Mouse (Mus musculus): ENCODE results near the gene Fam57b. TPM values are rescaled to one million over a fixed set of nuclear protein-coding genes. Genes with fewer than 3 reads are reported as not detected.

Fam57b gene
- polyA plus RNA-seq, 1 experiment, result 0.94 TPM

DNA sequence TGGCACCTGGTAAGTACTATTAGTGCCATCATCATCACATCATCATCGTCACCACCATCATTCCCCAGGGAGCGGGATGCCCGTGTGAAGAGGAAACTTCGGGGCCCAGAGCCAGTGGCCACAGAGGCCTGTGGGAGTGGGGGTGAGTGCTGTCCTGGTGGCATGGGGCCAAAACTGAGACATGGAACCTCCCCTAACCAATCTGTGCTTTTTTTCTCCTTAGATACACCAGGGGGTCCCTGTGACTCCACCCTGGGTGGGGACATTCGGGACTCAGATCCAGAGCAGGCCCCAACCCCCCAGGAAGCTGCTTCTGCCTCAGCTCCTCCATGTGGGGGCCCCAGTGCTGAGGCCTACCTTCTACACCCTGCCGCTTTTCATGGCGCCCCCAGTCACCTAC, 13.0 kb upstream of the Fam57b start:
- Histone ChIP-seq H3K36me3 (ENCODE audit: control insufficient read depth, insufficient read depth) (peaks cover 12% of the 10 kb centered on the region), H3ac (ENCODE audit: control insufficient read depth, insufficient read length) (no peak overlapping the region), H3K27me3 (ENCODE audit: control insufficient read depth, insufficient read depth, insufficient read length) (no peaks in the 10 kb centered on the region), H3K4me3 (no peak overlapping the region), H3K4me2 (ENCODE audit: low read depth) (no peak overlapping the region), H3K79me2 (ENCODE audit: control insufficient read depth, insufficient read depth) (peaks cover 5% of the 10 kb centered on the region)
- TF ChIP-seq POLR2AphosphoS2 (IDR thresholded peaks at IDR 0.05; ENCODE audit: insufficient read length, low read depth) (peak; percentile 31), TCF3 (IDR thresholded peaks at IDR 0.05; ENCODE audit: insufficient read length, low read depth) (no peak), SRF (IDR thresholded peaks at IDR 0.05; ENCODE audit: control insufficient read depth, insufficient read length, low read depth) (no peak)

DNA sequence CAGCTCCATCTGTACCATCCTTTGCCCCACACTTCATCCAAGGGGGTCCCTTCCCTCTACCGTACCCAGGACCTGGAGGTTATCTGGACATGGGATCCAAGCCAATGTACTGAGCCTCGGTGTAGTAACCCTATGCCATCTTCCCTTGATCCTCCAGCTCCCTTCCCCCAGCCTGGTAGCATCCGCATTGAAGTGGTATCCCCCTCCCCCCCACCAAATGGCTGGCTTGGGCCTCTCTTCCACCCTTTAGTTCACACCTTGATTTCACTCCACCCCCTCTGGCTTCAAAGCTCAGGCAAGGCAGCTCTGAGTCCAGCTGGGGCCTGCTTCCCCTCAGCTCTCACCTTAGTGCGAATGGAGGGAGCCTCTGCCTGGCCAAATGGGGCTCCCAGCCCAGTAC, 12.4 kb upstream of the Fam57b start:
- no peaks in the 10 kb centered on the region for H3K27me3 ChIP-seq (ENCODE audit: control insufficient read depth, insufficient read depth, insufficient read length)
- H3K4me3 ChIP-seq, result no peak overlapping the region
- peaks cover 16% of the 10 kb centered on the region for H3K36me3 ChIP-seq (ENCODE audit: control insufficient read depth, insufficient read depth)
- H3K4me2 ChIP-seq (ENCODE audit: low read depth), result no peak overlapping the region
- no peak overlapping the region for H3ac ChIP-seq (ENCODE audit: control insufficient read depth, insufficient read length)
- peaks cover 11% of the 10 kb centered on the region for H3K79me2 ChIP-seq (ENCODE audit: control insufficient read depth, insufficient read depth)
- TF ChIP-seq MYOG (IDR thresholded peaks at IDR 0.05; ENCODE audit: control insufficient read depth in 1 of 3, insufficient read depth in 1 of 3, insufficient read length in 2 of 3, low read depth in 2 of 3), result no peak
- TF ChIP-seq E2F4 (IDR thresholded peaks at IDR 0.05; ENCODE audit: insufficient read depth), result no peak
- no peak for TF ChIP-seq REST (IDR thresholded peaks at IDR 0.05; ENCODE audit: insufficient read depth, insufficient read length)
- no peak for TF ChIP-seq MYOD1 (IDR thresholded peaks at IDR 0.05; ENCODE audit: control insufficient read depth in 1 of 3, insufficient read length in 2 of 3, low read depth in 2 of 3)
- TF ChIP-seq USF1 (IDR thresholded peaks at IDR 0.05; ENCODE audit: low read depth), result no peak
- TF ChIP-seq TCF12 (IDR thresholded peaks at IDR 0.05; ENCODE audit: insufficient read depth, poor library complexity, severe bottlenecking), result no peak
- TF ChIP-seq TCF3 (IDR thresholded peaks at IDR 0.05; ENCODE audit: insufficient read length, low read depth), result no peak
- no peak for TF ChIP-seq POLR2AphosphoS2 (IDR thresholded peaks at IDR 0.05; ENCODE audit: insufficient read length, low read depth)
- no peak for TF ChIP-seq SRF (IDR thresholded peaks at IDR 0.05; ENCODE audit: control insufficient read depth, insufficient read length, low read depth)
- no peak for TF ChIP-seq MAX (IDR thresholded peaks at IDR 0.05; ENCODE audit: low read depth)
- TF ChIP-seq CEBPB (IDR thresholded peaks at IDR 0.05; ENCODE audit: insufficient read depth, poor library complexity, severe bottlenecking), result no peak
- TF ChIP-seq POLR2A (IDR thresholded peaks at IDR 0.05; ENCODE audit: insufficient read length, low read depth), result no peak

- TF ChIP-seq CEBPB (IDR thresholded peaks at IDR 0.05; ENCODE audit: insufficient read depth, poor library complexity, severe bottlenecking) (no peak), TCF12 (IDR thresholded peaks at IDR 0.05; ENCODE audit: insufficient read depth, poor library complexity, severe bottlenecking) (no peak), MAX (IDR thresholded peaks at IDR 0.05; ENCODE audit: low read depth) (no peak), MYOD1 (IDR thresholded peaks at IDR 0.05; ENCODE audit: control insufficient read depth in 1 of 3, insufficient read length in 2 of 3, low read depth in 2 of 3) (no peak), TCF3 (IDR thresholded peaks at IDR 0.05; ENCODE audit: insufficient read length, low read depth) (no peak), E2F4 (IDR thresholded peaks at IDR 0.05; ENCODE audit: insufficient read depth) (no peak), USF1 (IDR thresholded peaks at IDR 0.05; ENCODE audit: low read depth) (no peak), POLR2AphosphoS2 (IDR thresholded peaks at IDR 0.05; ENCODE audit: insufficient read length, low read depth) (no peak), POLR2A (IDR thresholded peaks at IDR 0.05; ENCODE audit: insufficient read length, low read depth) (no peak), REST (IDR thresholded peaks at IDR 0.05; ENCODE audit: insufficient read depth, insufficient read length) (no peak)
- H3K79me2 ChIP-seq (ENCODE audit: control insufficient read depth, insufficient read depth), result peaks cover 21% of the 10 kb centered on the region
- H3K4me2 ChIP-seq (ENCODE audit: low read depth), result no peak overlapping the region
- H3K27me3 ChIP-seq (ENCODE audit: control insufficient read depth, insufficient read depth, insufficient read length), result no peaks in the 10 kb centered on the region
- peaks cover 16% of the 10 kb centered on the region for H3K36me3 ChIP-seq (ENCODE audit: control insufficient read depth, insufficient read depth)
- no peak overlapping the region for H3ac ChIP-seq (ENCODE audit: control insufficient read depth, insufficient read length)
- no peak overlapping the region for H3K4me3 ChIP-seq
These were observed 11.3 kb upstream of the Fam57b start for GRCm38 (mm10) chr7:126786142-126786541.

- no peaks in the 10 kb centered on the region for H3K27me3 ChIP-seq (ENCODE audit: control insufficient read depth, insufficient read depth, insufficient read length)
- no peak for TF ChIP-seq REST (IDR thresholded peaks at IDR 0.05; ENCODE audit: insufficient read depth, insufficient read length)
- no peak for TF ChIP-seq E2F4 (IDR thresholded peaks at IDR 0.05; ENCODE audit: insufficient read depth)
- TF ChIP-seq TCF12 (IDR thresholded peaks at IDR 0.05; ENCODE audit: insufficient read depth, poor library complexity, severe bottlenecking), result no peak
- no peak for TF ChIP-seq CEBPB (IDR thresholded peaks at IDR 0.05; ENCODE audit: insufficient read depth, poor library complexity, severe bottlenecking)
- no peak for TF ChIP-seq MAX (IDR thresholded peaks at IDR 0.05; ENCODE audit: low read depth)
- no peak for TF ChIP-seq POLR2AphosphoS2 (IDR thresholded peaks at IDR 0.05; ENCODE audit: insufficient read length, low read depth)
- TF ChIP-seq USF1 (IDR thresholded peaks at IDR 0.05; ENCODE audit: low read depth), result no peak
- no peak for TF ChIP-seq TCF3 (IDR thresholded peaks at IDR 0.05; ENCODE audit: insufficient read length, low read depth)
- TF ChIP-seq POLR2A (IDR thresholded peaks at IDR 0.05; ENCODE audit: insufficient read length, low read depth), result no peak
- no peak for TF ChIP-seq SRF (IDR thresholded peaks at IDR 0.05; ENCODE audit: control insufficient read depth, insufficient read length, low read depth)
- TF ChIP-seq MYOG (IDR thresholded peaks at IDR 0.05; ENCODE audit: control insufficient read depth in 1 of 3, insufficient read depth in 1 of 3, insufficient read length in 2 of 3, low read depth in 2 of 3), result no peak
- TF ChIP-seq MYOD1 (IDR thresholded peaks at IDR 0.05; ENCODE audit: control insufficient read depth in 1 of 3, insufficient read length in 2 of 3, low read depth in 2 of 3), result no peak
These were observed 8.3 kb upstream of the Fam57b start for GRCm38 (mm10) chr7:126789141-126789540.

More at GRCm38 (mm10) chr7:126789141-126789540, 8.3 kb upstream of the Fam57b start:
- no peak overlapping the region for H3K4me2 ChIP-seq (ENCODE audit: low read depth)
- H3K4me3 ChIP-seq, result no peak overlapping the region
- H3ac ChIP-seq (ENCODE audit: control insufficient read depth, insufficient read length), result no peak overlapping the region
- peaks cover 19% of the 10 kb centered on the region for H3K36me3 ChIP-seq (ENCODE audit: control insufficient read depth, insufficient read depth)
- H3K79me2 ChIP-seq (ENCODE audit: control insufficient read depth, insufficient read depth), result peaks cover 29% of the 10 kb centered on the region

Measured in myocyte (in vitro differentiated cells).